Mouse (Mus musculus): ENCODE data around the gene Amdhd2. TPM values are rescaled to one million over a fixed set of nuclear protein-coding genes. Genes with fewer than 3 reads are reported as not detected.

Amdhd2 gene
- total RNA-seq, 2 experiments from 2014 or later = 8.4 to 10.4 TPM

- intact Hi-C loops (cut with DNase I) = no loop called here
- DNase-seq = no peak
These were observed 36.2 kb upstream of the Amdhd2 start for GRCm38 (mm10) chr17:24199741-24200140.

- intact Hi-C loops (cut with DNase I) = no loop called here
- no peak for DNase-seq
These were observed 35.7 kb upstream of the Amdhd2 start for GRCm38 (mm10) chr17:24199252-24199651.

GRCm38 (mm10) chr17:24197032-24197824 is 33.7 kb upstream of the Amdhd2 start:
- intact Hi-C loops (cut with DNase I) = no loop called here
- no peak for DNase-seq

GRCm38 (mm10) chr17:24195349-24195748 is 31.8 kb upstream of the Amdhd2 start:
- intact Hi-C loops (cut with DNase I) = no loop called here
- DNase-seq = no peak

GRCm38 (mm10) chr17:24193769-24194168 is 30.2 kb upstream of the Amdhd2 start:
- intact Hi-C loops (cut with DNase I) = no loop called here

GRCm38 (mm10) chr17:24193268-24193667 is 29.7 kb upstream of the Amdhd2 start:
- intact Hi-C loops (cut with DNase I) = no loop called here
- no peak for DNase-seq

More at GRCm38 (mm10) chr17:24193769-24194168, 30.2 kb upstream of the Amdhd2 start:
- DNase-seq = no peak

GRCm38 (mm10) chr17:24192848-24193247 is 29.3 kb upstream of the Amdhd2 start:
- DNase-seq = no peak
- intact Hi-C loops (cut with DNase I) = no loop called here

- intact Hi-C loops (cut with DNase I) = no loop called here
- DNase-seq = no peak
These were observed 27.9 kb upstream of the Amdhd2 start for GRCm38 (mm10) chr17:24191481-24191880.

- no peak for DNase-seq
- intact Hi-C loops (cut with DNase I) = no loop called here
These were observed 27.4 kb upstream of the Amdhd2 start for GRCm38 (mm10) chr17:24190934-24191333.

GRCm38 (mm10) chr17:24174259-24174658 is 10.7 kb upstream of the Amdhd2 start:
- intact Hi-C loops (cut with DNase I) = loop anchor here (5.0 kb wide), 4 partner anchors 68 to 213 kb away; partner anchors contain the start of genes Abca17 and Abca3
- no peak for DNase-seq

- DNase-seq = peak in 1 of 2 experiments; percentile 52
- intact Hi-C loops (cut with DNase I) = loop anchor here (5.0 kb wide), 4 partner anchors 69 to 214 kb away; partner anchors contain the start of genes Abca17 and Abca3
These were observed 9.9 kb upstream of the Amdhd2 start for GRCm38 (mm10) chr17:24173423-24173822.

- DNase-seq = no peak
- intact Hi-C loops (cut with DNase I) = loop anchor here (5.0 kb wide), 4 partner anchors 71 to 216 kb away; partner anchors contain the start of genes Abca17 and Abca3
These were observed 8.2 kb upstream of the Amdhd2 start for GRCm38 (mm10) chr17:24171738-24172137.

GRCm38 (mm10) chr17:24170729-24171128 is 7.2 kb upstream of the Amdhd2 start:
- no peak for DNase-seq
- intact Hi-C loops (cut with DNase I) = loop anchor here (5.0 kb wide), 4 partner anchors 72 to 217 kb away; partner anchors contain the start of genes Abca17 and Abca3

GRCm38 (mm10) chr17:24170125-24170524 is 6.6 kb upstream of the Amdhd2 start:
- no peak for DNase-seq
- intact Hi-C loops (cut with DNase I) = loop anchor here (5.0 kb wide), 4 partner anchors 72 to 217 kb away; partner anchors contain the start of genes Abca17 and Abca3

- DNase-seq = peak; percentile 94 to 97
- intact Hi-C loops (cut with DNase I) = loop anchor here (5.0 kb wide), 4 partner anchors 73 to 218 kb away; partner anchors contain the start of genes Abca17 and Abca3
These were observed 5.9 kb upstream of the Amdhd2 start, which contains the start of gene Atp6v0c for GRCm38 (mm10) chr17:24169317-24170065. Atp6v0c (minus strand) TSS chr17:24169702.

- DNase-seq = peak in 1 of 2 experiments; percentile 35
- intact Hi-C loops (cut with DNase I) = no loop called here
These were observed 5.2 kb upstream of the Amdhd2 start for GRCm38 (mm10) chr17:24168590-24169277.

GRCm38 (mm10) chr17:24167891-24168505 is 4.4 kb upstream of the Amdhd2 start:
- no peak for DNase-seq
- intact Hi-C loops (cut with DNase I) = no loop called here

GRCm38 (mm10) chr17:24167120-24167519 is 3.6 kb upstream of the Amdhd2 start:
- no peak for DNase-seq
- intact Hi-C loops (cut with DNase I) = no loop called here

- no peak for DNase-seq
- intact Hi-C loops (cut with DNase I) = no loop called here
These were observed 1.1 kb upstream of the Amdhd2 start for GRCm38 (mm10) chr17:24164566-24165259.

Measured in gastrocnemius, postnatal 36 days (tissue).